Mouse (Mus musculus) hindbrain, embryonic 15.5 days (tissue): ENCODE results near the gene Mab21l3. TPM values are rescaled to one million over a fixed set of nuclear protein-coding genes. Genes with fewer than 3 reads are reported as not detected.

Experiments used
- ATAC-seq: fragments of 200-750 bp; cut with Nextera tagmentation; 2 replicates; pipeline ENCODE4 v1.8.0; 2017; ENCODE audit warnings: low read depth, moderate number of reproducible peaks, moderate TSS enrichment; ENCODE audit not compliant: low FRiP score
- H3K27ac ChIP-seq: fragments of 300-500 bp; sonication (generic); replicated peaks from 2 replicates; pipeline ENCODE4 v1.5.1; 2015; ENCODE audit warnings: mild to moderate bottlenecking, inconsistent platforms
- H3K27me3 ChIP-seq: fragments of 300-500 bp; sonication (generic); 2 replicates; pipeline ENCODE4 v1.6.1; 2015; ENCODE audit warnings: control low read depth, inconsistent platforms
- H3K36me3 ChIP-seq: fragments of 300-500 bp; sonication (generic); 2 replicates; pipeline ENCODE4 v1.6.1; 2015; ENCODE audit warnings: control low read depth, inconsistent platforms
- H3K4me1 ChIP-seq: fragments of 300-500 bp; sonication (generic); replicated peaks from 2 replicates; pipeline ENCODE4 v1.6.1; 2015; ENCODE audit warnings: control low read depth, inconsistent platforms
- H3K4me2 ChIP-seq: fragments of 300-500 bp; sonication (generic); 2 replicates; pipeline ENCODE4 v1.6.1; 2015; ENCODE audit warnings: moderate library complexity, mild to moderate bottlenecking, inconsistent platforms
- H3K4me3 ChIP-seq: fragments of 300-500 bp; sonication (generic); 2 replicates; pipeline ENCODE4 v1.5.1; 2015; ENCODE audit warnings: mild to moderate bottlenecking, inconsistent platforms
- H3K9ac ChIP-seq: fragments of 300-500 bp; sonication (generic); 2 replicates; pipeline ENCODE4 v1.6.1; 2015; ENCODE audit warnings: inconsistent platforms
- H3K9me3 ChIP-seq: fragments of 300-500 bp; sonication (generic); 2 replicates; pipeline ENCODE4 v1.6.1; 2016; ENCODE audit warnings: control low read depth, inconsistent platforms
- WGBS: fragments of 180-500 bp; shearing (Covaris S2); methylation state at CpG from one replicate; pipeline ENCODE4 v1.1.7; 2015; 5-methylcytosine and 5-hydroxymethylcytosine counted together
- polyA plus RNA-seq: library from polyadenylated mRNA; unstranded; fragments of >200 nt; fragmentation: Nextera tagmentation; extraction: Ambion mirVana; gene quantifications from 2 replicates; pipeline ENCODE4 v1.2.1, GENCODE M21; 2015

Gene Mab21l3
- 0.13 and 0.47 TPM in 2 replicates for polyA plus RNA-seq

GRCm38 (mm10) chr3:101848816-101849215 lies at the start of gene Mab21l3:
Gene Mab21l3 (minus strand): TSS chr3:101848959.
- Histone ChIP-seq H3K9ac (no peak within 1 kb of the TSS), H3K4me2 (no peak within 1 kb of the TSS), H3K27me3 (no peaks in the 10 kb centered on the region), H3K36me3 (no peaks in the 10 kb centered on the region), H3K4me1 (no peaks in the 10 kb centered on the region), H3K9me3 (no peaks in the 10 kb centered on the region), H3K4me3 (no peak within 1 kb of the TSS), H3K27ac (no peak within 1 kb of the TSS)
- ATAC-seq: no peak
- WGBS: 78% methylated on average over 5 of the region's 5 CpGs

GRCm38 (mm10) chr3:101897377-101897974 lies 48.7 kb upstream of the Mab21l3 start:
- no peak overlapping the region for H3K4me3 ChIP-seq
- WGBS: 71% methylated on average over 15 of the region's 15 CpGs
- no peaks in the 10 kb centered on the region for H3K9me3 ChIP-seq
- peaks cover 7% of the 10 kb centered on the region for H3K4me1 ChIP-seq
- H3K4me2 ChIP-seq: no peak overlapping the region
- no peaks in the 10 kb centered on the region for H3K27me3 ChIP-seq
- no peak overlapping the region for H3K9ac ChIP-seq
- no peak for ATAC-seq
- no peaks in the 10 kb centered on the region for H3K36me3 ChIP-seq
- peak overlapping the region; percentile 58; the same call in 1 of the 2 replicates for H3K27ac ChIP-seq

- H3K27me3 ChIP-seq: no peaks in the 10 kb centered on the region
- no peaks in the 10 kb centered on the region for H3K36me3 ChIP-seq
- no peak overlapping the region for H3K27ac ChIP-seq
- H3K9ac ChIP-seq: no peak overlapping the region
- no peaks in the 10 kb centered on the region for H3K9me3 ChIP-seq
- ATAC-seq: peak; percentile 81
- H3K4me1 ChIP-seq: peaks cover 4% of the 10 kb centered on the region; the same call in 1 of the 2 replicates
- H3K4me3 ChIP-seq: no peak overlapping the region
- 24% methylated on average over 9 of the region's 9 CpGs for WGBS
- H3K4me2 ChIP-seq: no peak overlapping the region
Observed at GRCm38 (mm10) chr3:101896893-101897292, 48.1 kb upstream of the Mab21l3 start.

- H3K36me3 ChIP-seq: no peaks in the 10 kb centered on the region
- H3K9ac ChIP-seq: no peak overlapping the region
- H3K4me2 ChIP-seq: no peak overlapping the region
- ATAC-seq: no peak
- H3K27ac ChIP-seq: no peak overlapping the region
- H3K27me3 ChIP-seq: no peaks in the 10 kb centered on the region
- no peaks in the 10 kb centered on the region for H3K9me3 ChIP-seq
- no peak overlapping the region for H3K4me3 ChIP-seq
- WGBS: 82% methylated on average over 7 of the region's 7 CpGs
- H3K4me1 ChIP-seq: peaks cover 4% of the 10 kb centered on the region; the same call in 1 of the 2 replicates
Observed at GRCm38 (mm10) chr3:101895376-101895910, 46.7 kb upstream of the Mab21l3 start.

- H3K9ac ChIP-seq: no peak overlapping the region
- H3K4me2 ChIP-seq: no peak overlapping the region
- no peaks in the 10 kb centered on the region for H3K9me3 ChIP-seq
- no peaks in the 10 kb centered on the region for H3K27me3 ChIP-seq
- H3K36me3 ChIP-seq: no peaks in the 10 kb centered on the region
- H3K4me3 ChIP-seq: no peak overlapping the region
- WGBS: 26% methylated on average over 3 of the region's 3 CpGs
- H3K27ac ChIP-seq: no peak overlapping the region
- peak; percentile 75 for ATAC-seq
- peaks cover 14% of the 10 kb centered on the region; the same call in 1 of the 2 replicates for H3K4me1 ChIP-seq
Observed at GRCm38 (mm10) chr3:101885591-101885990, 36.8 kb upstream of the Mab21l3 start.

- Histone ChIP-seq H3K4me1 (peaks cover 14% of the 10 kb centered on the region; the same call in 1 of the 2 replicates), H3K9me3 (no peaks in the 10 kb centered on the region), H3K27ac (0 out of 2 replicates have a peak overlapping the region, but pooled peaks have one; percentile 19), H3K4me3 (no peak overlapping the region), H3K36me3 (no peaks in the 10 kb centered on the region), H3K4me2 (no peak overlapping the region), H3K27me3 (no peaks in the 10 kb centered on the region), H3K9ac (no peak overlapping the region)
- peak; percentile 52 for ATAC-seq
- WGBS: 40% methylated on average over 4 of the region's 4 CpGs
Observed at GRCm38 (mm10) chr3:101885041-101885440, 36.3 kb upstream of the Mab21l3 start.

- no peak for ATAC-seq
- peaks cover 9% of the 10 kb centered on the region for H3K36me3 ChIP-seq
- H3K27ac ChIP-seq: no peak overlapping the region
- H3K4me1 ChIP-seq: peaks cover 14% of the 10 kb centered on the region; the same call in 1 of the 2 replicates
- no peaks in the 10 kb centered on the region for H3K9me3 ChIP-seq
- no peak overlapping the region for H3K4me3 ChIP-seq
- WGBS: 68% methylated on average over 3 of the region's 3 CpGs
- no peak overlapping the region for H3K4me2 ChIP-seq
- no peak overlapping the region for H3K9ac ChIP-seq
- no peaks in the 10 kb centered on the region for H3K27me3 ChIP-seq
Observed at GRCm38 (mm10) chr3:101883902-101884301, 35.1 kb upstream of the Mab21l3 start.

GRCm38 (mm10) chr3:101881721-101882120 lies 33.0 kb upstream of the Mab21l3 start:
- Histone ChIP-seq H3K4me3 (no peak overlapping the region), H3K9ac (no peak overlapping the region), H3K4me1 (peaks cover 14% of the 10 kb centered on the region; the same call in 1 of the 2 replicates), H3K27ac (no peak overlapping the region), H3K27me3 (no peaks in the 10 kb centered on the region), H3K36me3 (peaks cover 10% of the 10 kb centered on the region), H3K4me2 (no peak overlapping the region), H3K9me3 (no peaks in the 10 kb centered on the region)
- no peak for ATAC-seq
- WGBS: 70% methylated on average over 9 of the region's 9 CpGs

GRCm38 (mm10) chr3:101880818-101881217 lies 32.1 kb upstream of the Mab21l3 start:
- Histone ChIP-seq H3K27ac (no peak overlapping the region), H3K27me3 (no peaks in the 10 kb centered on the region), H3K4me2 (no peak overlapping the region), H3K9me3 (no peaks in the 10 kb centered on the region), H3K4me1 (peaks cover 13% of the 10 kb centered on the region), H3K4me3 (no peak overlapping the region), H3K36me3 (peaks cover 10% of the 10 kb centered on the region), H3K9ac (no peak overlapping the region)
- no peak for ATAC-seq
- 86% methylated on average over 6 of the region's 6 CpGs for WGBS

GRCm38 (mm10) chr3:101878136-101878535 lies 29.4 kb upstream of the Mab21l3 start:
- H3K9ac ChIP-seq: no peak overlapping the region
- no peak overlapping the region for H3K27ac ChIP-seq
- 20% methylated on average over 5 of the region's 5 CpGs for WGBS
- no peaks in the 10 kb centered on the region for H3K27me3 ChIP-seq
- no peak for ATAC-seq
- peaks cover 10% of the 10 kb centered on the region for H3K36me3 ChIP-seq
- no peak overlapping the region for H3K4me3 ChIP-seq
- H3K4me1 ChIP-seq: peaks cover 4% of the 10 kb centered on the region
- H3K9me3 ChIP-seq: no peaks in the 10 kb centered on the region
- no peak overlapping the region for H3K4me2 ChIP-seq

GRCm38 (mm10) chr3:101876459-101877285 lies 27.9 kb upstream of the Mab21l3 start:
- Histone ChIP-seq H3K9me3 (no peaks in the 10 kb centered on the region), H3K4me1 (peaks cover 4% of the 10 kb centered on the region), H3K36me3 (peaks cover 12% of the 10 kb centered on the region), H3K4me2 (no peak overlapping the region), H3K9ac (no peak overlapping the region), H3K27me3 (no peaks in the 10 kb centered on the region), H3K4me3 (no peak overlapping the region), H3K27ac (no peak overlapping the region)
- no peak for ATAC-seq
- 68% methylated on average over 7 of the region's 7 CpGs for whole genome bisulfite sequencing
